Mouse (Mus musculus): ENCODE results near the gene Hikeshi. TPM values are rescaled to one million over a fixed set of nuclear protein-coding genes. Genes with fewer than 3 reads are reported as not detected.

The Hikeshi gene
- polyA plus RNA-seq (2015; fragmentation: Nextera tagmentation; extraction: Ambion mirVana) = 173 and 174 TPM in 2 replicates

DNA sequence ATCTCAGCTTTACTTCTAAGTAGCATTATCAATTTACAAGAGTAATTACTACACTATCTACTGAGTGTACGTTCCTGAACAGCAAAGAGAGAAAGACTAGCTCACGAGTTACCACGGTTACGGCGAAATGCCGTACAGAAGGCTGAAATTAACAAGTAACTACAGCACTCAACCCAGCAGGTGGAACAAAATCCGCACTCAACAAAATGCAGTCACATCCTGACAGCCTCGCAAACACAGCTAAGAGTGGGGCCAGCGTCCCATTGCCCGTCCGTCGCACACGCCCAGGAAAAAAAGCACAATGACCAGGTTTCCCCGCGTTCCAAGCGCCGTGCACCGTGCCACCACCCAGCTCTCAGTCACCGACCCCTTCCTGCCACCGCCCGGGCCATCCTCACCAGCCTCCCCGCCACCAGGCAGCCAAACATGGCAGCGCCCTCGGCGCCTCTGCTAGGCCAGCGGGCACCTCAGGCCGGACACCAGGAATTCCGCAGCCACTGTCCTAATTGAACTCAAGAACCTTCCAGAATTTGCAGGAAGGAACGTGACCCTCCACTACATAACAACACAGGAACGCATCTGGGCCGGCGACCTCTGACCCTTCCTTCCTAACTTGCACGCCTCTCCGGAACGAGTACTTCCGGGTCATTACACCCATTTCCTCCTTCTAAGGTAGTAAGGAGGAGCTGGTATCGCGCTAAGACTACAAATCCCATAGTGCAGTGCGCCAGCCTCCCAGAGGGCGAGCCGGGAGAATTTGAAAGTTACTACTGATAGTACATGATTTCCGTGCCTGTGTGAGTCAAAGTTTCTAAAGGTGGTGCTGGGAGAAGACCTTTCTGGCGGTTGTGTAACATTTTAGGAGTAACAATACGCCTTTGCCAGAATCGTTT is at the start of gene Hikeshi:
Gene Hikeshi (minus strand): TSS at position 634 of the 893 bp plus-strand sequence.
- Histone ChIP-seq H3K9ac (peak within 1 kb of the TSS; percentile 78), H3K9me3 (replicated peaks) (no peaks in the 10 kb centered on the region), H3K27ac (peak within 1 kb of the TSS; percentile 75), H3K27me3 (no peaks in the 10 kb centered on the region), H3K4me1 (peaks cover 10% of the 10 kb centered on the region), H3K4me2 (peak within 1 kb of the TSS; percentile 75), H3K4me3 (peak within 1 kb of the TSS; percentile 86), H3K36me3 (ENCODE audit: poor library complexity, severe bottlenecking) (no peaks in the 10 kb centered on the region)
- WGBS = under 1% methylated on average over 45 of the region's 45 CpGs
- peak; percentile 99 for ATAC-seq

DNA sequence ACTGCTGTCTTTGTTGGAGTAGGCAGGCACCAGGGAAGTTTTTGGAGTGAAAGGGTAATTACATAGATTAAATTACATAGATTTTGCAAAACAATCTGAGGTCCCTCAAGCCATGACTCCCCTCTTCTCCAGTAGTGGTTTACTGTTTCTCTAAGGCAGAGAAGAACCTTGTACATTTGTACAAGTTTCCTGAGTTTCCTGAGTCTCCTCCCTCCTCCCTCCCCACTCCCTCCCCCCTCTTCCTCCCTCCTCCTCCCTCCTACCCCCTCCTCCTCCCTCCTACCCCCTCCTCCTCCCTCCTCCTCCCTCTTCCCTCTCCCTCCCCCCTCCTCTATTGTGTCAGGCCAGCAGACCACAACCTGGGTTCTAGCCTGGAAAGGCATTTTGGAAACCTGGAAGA is 43.4 kb upstream of the Hikeshi start:
- peaks cover 7% of the 10 kb centered on the region for H3K4me1 ChIP-seq
- no peaks in the 10 kb centered on the region for H3K27me3 ChIP-seq
- H3K4me2 ChIP-seq = no peak overlapping the region
- H3K4me3 ChIP-seq = no peak overlapping the region
- H3K27ac ChIP-seq = no peak overlapping the region
- no peak for ATAC-seq
- no peaks in the 10 kb centered on the region for H3K9me3 ChIP-seq (replicated peaks)
- H3K9ac ChIP-seq = no peak overlapping the region
- H3K36me3 ChIP-seq (ENCODE audit: poor library complexity, severe bottlenecking) = no peaks in the 10 kb centered on the region

DNA sequence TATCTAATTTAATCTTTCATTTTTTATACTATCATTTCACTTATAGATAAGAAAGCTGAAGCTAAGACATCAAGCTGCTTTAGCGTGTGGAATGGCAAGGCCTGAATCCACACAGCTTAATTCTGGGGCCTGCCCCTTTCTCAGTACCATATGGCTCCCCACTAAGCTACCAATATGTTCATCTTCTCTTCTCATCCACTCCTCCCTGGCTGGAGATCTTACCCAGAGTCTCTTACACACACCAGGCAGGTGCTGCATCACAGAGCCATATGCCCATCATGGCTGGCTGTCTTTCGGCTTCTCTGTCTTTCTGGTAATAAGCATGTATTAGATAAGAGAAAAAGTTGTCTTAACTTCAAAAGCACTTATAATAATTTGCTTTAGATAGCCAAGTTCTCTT is 42.4 kb upstream of the Hikeshi start:
- WGBS = 79% methylated on average over 2 of the region's 2 CpGs
- no peak for ATAC-seq

DNA sequence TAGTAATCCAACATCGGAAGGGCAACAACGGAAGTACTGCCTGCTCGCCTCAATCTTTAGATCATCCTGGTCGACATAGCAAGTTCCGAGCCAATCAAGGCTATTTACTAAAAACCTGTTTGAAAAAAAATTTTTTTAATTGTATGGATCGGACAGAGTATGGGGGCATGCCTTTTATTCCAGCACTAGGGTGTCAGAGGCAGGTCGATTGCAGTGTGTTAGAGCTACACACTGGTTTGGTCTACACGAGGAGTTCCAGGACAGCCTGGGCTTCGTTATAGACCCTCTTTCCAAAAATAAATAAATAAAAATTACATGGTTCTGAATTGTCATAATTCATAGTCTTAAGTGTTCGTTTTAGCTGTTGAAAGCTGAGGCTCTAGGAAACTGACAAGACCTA is 40.6 kb upstream of the Hikeshi start:
- H3K4me2 ChIP-seq = peak overlapping the region; percentile 79
- H3K27me3 ChIP-seq = no peaks in the 10 kb centered on the region
- no peaks in the 10 kb centered on the region for H3K9me3 ChIP-seq (replicated peaks)
- H3K36me3 ChIP-seq (ENCODE audit: poor library complexity, severe bottlenecking) = peaks cover 5% of the 10 kb centered on the region; the same call in 1 of the 2 replicates
- H3K4me3 ChIP-seq = peak overlapping the region; percentile 88
- ATAC-seq = peak; percentile 29
- peak overlapping the region; percentile 89 for H3K9ac ChIP-seq
- H3K27ac ChIP-seq = peak overlapping the region; percentile 100
- H3K4me1 ChIP-seq = peaks cover 21% of the 10 kb centered on the region
- 12% methylated on average over 10 of the region's 10 CpGs for WGBS

More for the DNA sequence above, 42.4 kb upstream of the Hikeshi start:
- H3K9me3 ChIP-seq (replicated peaks) = no peaks in the 10 kb centered on the region
- H3K36me3 ChIP-seq (ENCODE audit: poor library complexity, severe bottlenecking) = no peaks in the 10 kb centered on the region
- H3K4me3 ChIP-seq = no peak overlapping the region
- no peaks in the 10 kb centered on the region for H3K27me3 ChIP-seq
- peaks cover 15% of the 10 kb centered on the region for H3K4me1 ChIP-seq
- H3K27ac ChIP-seq = no peak overlapping the region
- H3K9ac ChIP-seq = no peak overlapping the region
- no peak overlapping the region for H3K4me2 ChIP-seq

DNA sequence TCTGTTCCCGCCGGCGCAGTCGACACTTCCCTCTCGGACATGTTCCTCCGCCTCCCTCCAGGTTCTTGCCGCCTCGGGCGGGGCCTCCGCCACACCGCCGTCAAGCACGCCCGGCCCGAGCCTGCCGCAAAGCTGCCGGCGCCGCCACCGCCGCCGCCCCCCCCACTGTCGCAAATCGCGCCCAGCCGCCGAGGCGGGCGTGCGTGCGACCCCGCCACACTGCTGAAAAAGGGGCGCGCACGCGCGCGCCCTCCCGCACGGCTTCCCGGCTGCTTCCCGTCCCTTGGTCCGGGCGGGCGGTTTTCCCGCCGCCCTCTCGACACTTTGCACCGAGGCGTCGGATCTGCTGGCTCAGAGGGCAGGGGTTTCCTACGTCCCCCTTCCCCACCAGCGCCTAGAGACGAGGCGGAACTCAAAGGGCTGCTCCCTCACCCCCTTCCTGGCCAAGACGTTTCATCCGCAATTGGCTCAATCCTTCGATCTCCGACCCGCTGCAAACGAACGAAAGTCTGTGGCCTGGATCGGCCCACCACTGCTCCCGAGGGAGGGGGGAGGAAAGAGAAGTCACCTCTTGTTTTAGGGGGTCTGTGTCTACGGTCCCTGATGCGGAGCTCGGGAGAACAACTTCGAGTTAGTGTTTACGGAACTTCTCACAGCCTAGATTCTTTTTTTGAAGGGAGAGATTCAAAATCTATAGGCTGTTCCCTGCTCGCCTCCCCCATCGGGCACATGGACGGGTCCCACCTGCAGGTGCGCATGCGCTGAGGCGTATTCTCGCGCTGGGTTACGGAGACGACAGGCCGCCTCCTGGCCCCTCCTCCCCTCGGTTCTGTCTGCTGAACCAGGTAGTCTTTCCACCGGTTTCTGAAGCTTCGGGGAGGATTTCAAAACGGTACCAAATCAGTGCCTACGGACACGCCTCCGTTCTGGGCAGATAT is 39.8 kb upstream of the Hikeshi start, which contains the start of gene Eed:
Gene Eed (minus strand): TSS at position 499 of the 938 bp plus-strand sequence.
- Histone ChIP-seq H3K9me3 (replicated peaks) (no peaks in the 10 kb centered on the region), H3K36me3 (ENCODE audit: poor library complexity, severe bottlenecking) (peaks cover 10% of the 10 kb centered on the region), H3K4me1 (peaks cover 21% of the 10 kb centered on the region), H3K4me3 (peak within 1 kb of the TSS; percentile 88), H3K27ac (peak within 1 kb of the TSS; percentile 100), H3K9ac (peak within 1 kb of the TSS; percentile 89), H3K4me2 (peak within 1 kb of the TSS; percentile 79), H3K27me3 (no peaks in the 10 kb centered on the region)
- ATAC-seq = peak; percentile 93
- under 1% methylated on average over 72 of the region's 87 CpGs for WGBS

DNA sequence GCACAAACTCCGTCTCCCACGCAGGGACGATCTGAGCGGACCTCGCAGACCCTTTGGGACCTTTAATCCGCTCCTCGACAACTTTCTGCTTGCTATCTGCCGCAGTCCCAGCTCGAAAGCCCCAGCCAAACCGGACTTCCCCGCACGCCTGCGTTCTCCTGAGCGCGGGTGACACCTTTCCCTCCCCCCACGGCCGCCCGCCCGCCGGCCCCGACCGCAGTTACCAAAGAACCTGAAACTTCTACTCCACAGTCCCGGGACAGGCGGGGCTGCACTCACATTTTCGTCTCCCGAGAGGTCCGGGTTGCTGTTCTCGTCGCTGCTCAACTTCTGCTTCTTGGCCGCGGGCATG is 39.1 kb upstream of the Hikeshi start:
- H3K9me3 ChIP-seq (replicated peaks) = no peaks in the 10 kb centered on the region
- WGBS = 0% methylated on average over 31 of the region's 31 CpGs
- no peak for ATAC-seq
- peaks cover 16% of the 10 kb centered on the region for H3K36me3 ChIP-seq (ENCODE audit: poor library complexity, severe bottlenecking)
- H3K27ac ChIP-seq = peak overlapping the region; percentile 100
- H3K4me1 ChIP-seq = peaks cover 21% of the 10 kb centered on the region
- H3K4me3 ChIP-seq = peak overlapping the region; percentile 88
- H3K9ac ChIP-seq = peak overlapping the region; percentile 89
- H3K27me3 ChIP-seq = no peaks in the 10 kb centered on the region
- peak overlapping the region; percentile 79 for H3K4me2 ChIP-seq

DNA sequence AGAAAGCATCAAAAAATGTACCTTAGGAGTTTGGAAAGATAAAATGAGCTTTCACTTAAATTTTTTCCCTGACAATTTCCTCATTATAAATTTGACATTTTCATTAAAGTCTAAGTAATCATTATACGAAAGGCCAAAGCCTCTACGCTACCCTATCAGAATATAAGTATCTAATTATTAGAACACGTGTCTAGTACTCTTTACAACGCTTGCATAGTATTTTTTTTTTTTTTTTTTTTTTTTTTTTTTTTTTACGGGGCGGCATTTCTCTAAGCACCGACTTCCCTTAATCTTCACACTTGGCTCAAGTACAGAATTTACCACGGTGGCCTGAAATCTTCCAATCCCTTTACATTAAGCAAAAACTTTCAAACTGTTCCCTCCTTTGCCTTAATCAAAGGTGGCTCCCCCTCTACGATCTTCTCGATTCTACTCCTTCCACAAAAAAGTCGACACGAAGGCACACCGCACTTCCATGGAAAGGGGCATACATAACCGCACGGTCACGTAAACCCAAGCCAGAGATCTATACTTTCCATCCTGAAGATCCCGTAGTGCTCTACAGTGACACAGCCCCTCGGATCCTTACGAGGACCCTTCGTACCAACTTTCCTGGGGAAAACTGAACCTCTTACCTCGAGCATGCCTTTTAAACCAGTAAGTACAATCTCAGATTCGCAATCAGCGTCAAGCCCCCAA is 38.6 kb upstream of the Hikeshi start:
- peaks cover 19% of the 10 kb centered on the region for H3K36me3 ChIP-seq (ENCODE audit: poor library complexity, severe bottlenecking)
- peak overlapping the region; percentile 79 for H3K4me2 ChIP-seq
- no peak for ATAC-seq
- H3K4me3 ChIP-seq = peak overlapping the region; percentile 88
- H3K9me3 ChIP-seq (replicated peaks) = no peaks in the 10 kb centered on the region
- H3K9ac ChIP-seq = peak overlapping the region; percentile 89
- H3K27me3 ChIP-seq = no peaks in the 10 kb centered on the region
- peak overlapping the region; percentile 100 for H3K27ac ChIP-seq
- peaks cover 21% of the 10 kb centered on the region for H3K4me1 ChIP-seq
- 3% methylated on average over 23 of the region's 23 CpGs for WGBS

DNA sequence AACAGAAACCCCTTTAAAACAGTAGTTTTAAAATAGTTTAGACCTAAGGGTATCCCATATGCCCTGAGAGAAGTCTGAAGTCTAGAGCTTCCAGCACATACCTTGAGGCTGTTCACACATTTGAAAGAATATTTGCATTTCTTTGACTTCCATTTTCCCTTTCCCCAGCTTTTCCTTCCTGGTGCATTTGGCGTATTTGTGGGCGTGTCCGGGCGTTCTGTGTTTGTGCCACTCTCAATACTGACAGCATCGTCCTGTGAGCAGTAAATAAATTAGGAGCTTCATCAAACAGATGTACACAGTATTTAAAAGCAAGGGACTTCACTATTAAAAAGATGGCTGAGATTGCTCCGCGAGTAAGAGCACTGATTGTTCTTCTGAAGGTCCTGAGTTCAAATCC is 35.8 kb upstream of the Hikeshi start:
- WGBS = 95% methylated on average over 7 of the region's 7 CpGs

DNA sequence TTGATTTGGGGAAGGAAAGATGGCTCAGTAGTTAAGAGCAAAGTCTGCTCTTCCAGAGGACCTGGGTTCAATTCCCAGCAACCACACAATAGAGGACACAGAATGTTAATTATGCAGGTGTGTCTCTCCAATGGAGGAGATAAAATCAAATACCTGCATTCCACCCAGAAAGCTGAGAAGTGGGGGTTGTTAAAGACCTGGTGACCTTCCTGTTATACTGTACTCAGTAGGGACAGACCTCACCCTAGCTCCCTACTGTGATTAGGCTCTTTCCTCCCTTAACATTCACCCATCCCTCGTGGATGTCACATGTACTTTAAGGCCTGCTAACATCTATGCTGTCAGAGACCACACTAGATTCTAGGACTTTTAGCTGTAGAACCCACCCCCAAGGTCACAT is 34.6 kb upstream of the Hikeshi start:
- Histone ChIP-seq H3K27ac (no peak overlapping the region), H3K36me3 (ENCODE audit: poor library complexity, severe bottlenecking) (peaks cover 52% of the 10 kb centered on the region), H3K9me3 (replicated peaks) (no peaks in the 10 kb centered on the region), H3K4me3 (no peak overlapping the region), H3K4me2 (no peak overlapping the region), H3K4me1 (peaks cover 14% of the 10 kb centered on the region), H3K27me3 (no peaks in the 10 kb centered on the region), H3K9ac (no peak overlapping the region)
- ATAC-seq = no peak
- WGBS = 93% methylated on average over 1 of the region's 1 CpGs

More for the DNA sequence above, 35.8 kb upstream of the Hikeshi start:
- H3K4me3 ChIP-seq = no peak overlapping the region
- H3K4me1 ChIP-seq = peaks cover 18% of the 10 kb centered on the region
- ATAC-seq = no peak
- no peaks in the 10 kb centered on the region for H3K9me3 ChIP-seq (replicated peaks)
- H3K4me2 ChIP-seq = no peak overlapping the region
- no peak overlapping the region for H3K27ac ChIP-seq
- no peaks in the 10 kb centered on the region for H3K27me3 ChIP-seq
- no peak overlapping the region for H3K9ac ChIP-seq
- H3K36me3 ChIP-seq (ENCODE audit: poor library complexity, severe bottlenecking) = peaks cover 43% of the 10 kb centered on the region

DNA sequence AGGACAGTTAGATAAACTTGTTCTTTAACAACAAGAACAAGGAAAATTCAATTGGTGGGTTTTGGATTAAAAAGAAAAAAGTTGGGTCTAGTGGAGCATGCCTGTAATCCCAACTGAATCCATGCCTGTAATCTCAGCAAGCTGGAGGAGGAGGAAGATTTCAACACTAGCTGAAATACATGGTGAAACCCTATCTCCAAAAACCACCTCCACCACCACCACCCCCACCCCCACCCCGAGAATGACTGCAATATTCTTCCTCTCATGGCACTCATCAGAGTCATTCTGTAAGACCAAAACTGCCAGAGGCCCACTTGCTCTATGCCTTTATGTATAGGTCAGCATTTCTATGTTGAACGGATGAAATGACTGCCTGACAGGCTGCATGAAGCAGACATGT is 26.2 kb upstream of the Hikeshi start:
- ATAC-seq = no peak
- Histone ChIP-seq H3K4me1 (no peaks in the 10 kb centered on the region), H3K36me3 (ENCODE audit: poor library complexity, severe bottlenecking) (peaks cover 71% of the 10 kb centered on the region), H3K27me3 (no peaks in the 10 kb centered on the region), H3K27ac (no peak overlapping the region), H3K4me3 (no peak overlapping the region), H3K4me2 (no peak overlapping the region), H3K9ac (no peak overlapping the region), H3K9me3 (replicated peaks) (no peaks in the 10 kb centered on the region)
- 89% methylated on average over 2 of the region's 2 CpGs for WGBS

DNA sequence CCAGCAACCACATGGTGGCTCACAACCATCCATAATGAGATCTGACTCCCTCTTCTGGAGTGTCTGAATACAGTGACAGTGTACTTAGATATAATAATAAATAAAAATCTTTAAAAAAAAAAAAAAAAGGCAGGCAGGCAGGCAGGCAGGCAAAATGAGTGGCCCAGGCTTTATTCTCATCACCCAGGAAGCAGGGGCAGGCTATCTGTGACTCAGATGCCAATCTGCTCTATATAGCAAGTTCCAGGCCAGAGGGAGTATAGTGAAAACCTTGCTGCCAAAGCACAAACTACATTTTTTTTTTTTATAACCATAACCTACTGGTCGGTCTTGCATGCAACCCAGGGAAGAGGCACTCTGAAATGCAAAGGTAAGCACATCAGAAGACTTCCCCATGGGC is 25.8 kb upstream of the Hikeshi start:
- no peaks in the 10 kb centered on the region for H3K4me1 ChIP-seq
- peaks cover 72% of the 10 kb centered on the region for H3K36me3 ChIP-seq (ENCODE audit: poor library complexity, severe bottlenecking)
- H3K9ac ChIP-seq = no peak overlapping the region
- no peak overlapping the region for H3K4me2 ChIP-seq
- no peak overlapping the region for H3K4me3 ChIP-seq
- WGBS = 96% methylated on average over 1 of the region's 1 CpGs
- H3K27ac ChIP-seq = no peak overlapping the region
- no peak for ATAC-seq
- no peaks in the 10 kb centered on the region for H3K9me3 ChIP-seq (replicated peaks)
- H3K27me3 ChIP-seq = no peaks in the 10 kb centered on the region
